Mouse (Mus musculus): ENCODE results near the gene Fastkd3. TPM values are rescaled to one million over a fixed set of nuclear protein-coding genes. Genes with fewer than 3 reads are reported as not detected.

Fastkd3 gene
- polyA plus RNA-seq, 1 experiment from 2014 or later, result 22.9 TPM

GRCm38 (mm10) chr13:68583961-68584360 is 1.9 kb downstream of the Fastkd3 start:
- no peaks in the 10 kb centered on the region for H3K27me3 ChIP-seq
- H3K36me3 ChIP-seq, result peaks cover 53% of the 10 kb centered on the region
- H3K9me3 ChIP-seq, result no peaks in the 10 kb centered on the region
- no peak overlapping the region for H3K9ac ChIP-seq (replicated peaks)
- H3K4me2 ChIP-seq (replicated peaks), result no peak overlapping the region
- H3K4me1 ChIP-seq (replicated peaks), result peaks cover 20% of the 10 kb centered on the region
- ATAC-seq, result no peak
- 96% methylated on average over 11 of the region's 11 CpGs for WGBS
- no peak overlapping the region for H3K27ac ChIP-seq
- H3K4me3 ChIP-seq (replicated peaks), result no peak overlapping the region

- Histone ChIP-seq H3K36me3 (peaks cover 65% of the 10 kb centered on the region), H3K9ac (replicated peaks) (no peak overlapping the region), H3K4me3 (replicated peaks) (no peak overlapping the region), H3K9me3 (no peaks in the 10 kb centered on the region), H3K27me3 (no peaks in the 10 kb centered on the region), H3K4me1 (replicated peaks) (peaks cover 20% of the 10 kb centered on the region), H3K4me2 (replicated peaks) (no peak overlapping the region), H3K27ac (no peak overlapping the region)
- ATAC-seq, result no peak
- WGBS, result 83% methylated on average over 7 of the region's 7 CpGs
These were observed 3.4 kb downstream of the Fastkd3 start for GRCm38 (mm10) chr13:68585441-68585840.

GRCm38 (mm10) chr13:68588352-68588751 is 6.3 kb downstream of the Fastkd3 start:
- ATAC-seq, result no peak
- Histone ChIP-seq H3K4me3 (replicated peaks) (no peak overlapping the region), H3K27ac (no peak overlapping the region), H3K4me2 (replicated peaks) (no peak overlapping the region), H3K9me3 (no peaks in the 10 kb centered on the region), H3K4me1 (replicated peaks) (0 out of 2 replicates have a peak, but pooled peaks cover 3% of the 10 kb centered on the region), H3K9ac (replicated peaks) (no peak overlapping the region), H3K27me3 (no peaks in the 10 kb centered on the region), H3K36me3 (peaks cover 93% of the 10 kb centered on the region)

- 83% methylated on average over 1 of the region's 1 CpGs for WGBS
- no peak overlapping the region for H3K9ac ChIP-seq (replicated peaks)
- H3K4me3 ChIP-seq (replicated peaks), result no peak overlapping the region
- no peaks in the 10 kb centered on the region for H3K27me3 ChIP-seq
- H3K4me1 ChIP-seq (replicated peaks), result peaks cover 5% of the 10 kb centered on the region; the same call in 1 of the 2 replicates
- no peaks in the 10 kb centered on the region for H3K9me3 ChIP-seq
- no peak overlapping the region for H3K4me2 ChIP-seq (replicated peaks)
- H3K27ac ChIP-seq, result no peak overlapping the region
- no peak for ATAC-seq
- H3K36me3 ChIP-seq, result peaks cover 44% of the 10 kb centered on the region
These were observed 11.8 kb downstream of the Fastkd3 start for GRCm38 (mm10) chr13:68593797-68594196.

GRCm38 (mm10) chr13:68597199-68597598 is 15.2 kb downstream of the Fastkd3 start, which contains the start of gene 1700001L19Rik:
TSS of gene 1700001L19Rik (plus strand) at chr13:68597421.
- 8% methylated on average over 10 of the region's 10 CpGs for WGBS
- Histone ChIP-seq H3K9ac (replicated peaks) (0 out of 2 replicates have a peak within 1 kb of the TSS, but pooled peaks have one; percentile 29), H3K4me1 (replicated peaks) (peaks cover 5% of the 10 kb centered on the region; the same call in 1 of the 2 replicates), H3K27ac (no peak within 1 kb of the TSS), H3K27me3 (no peaks in the 10 kb centered on the region), H3K4me3 (replicated peaks) (peak within 1 kb of the TSS; percentile 24), H3K36me3 (peaks cover 11% of the 10 kb centered on the region), H3K4me2 (replicated peaks) (peak within 1 kb of the TSS; percentile 50), H3K9me3 (no peaks in the 10 kb centered on the region)
- ATAC-seq, result 0 out of 2 replicates have a peak, but pooled peaks have one; percentile 40

GRCm38 (mm10) chr13:68597667-68598066 is 15.6 kb downstream of the Fastkd3 start:
- Histone ChIP-seq H3K4me3 (replicated peaks) (peak overlapping the region; percentile 24), H3K9me3 (no peaks in the 10 kb centered on the region), H3K4me1 (replicated peaks) (peaks cover 5% of the 10 kb centered on the region; the same call in 1 of the 2 replicates), H3K4me2 (replicated peaks) (peak overlapping the region; percentile 50), H3K9ac (replicated peaks) (0 out of 2 replicates have a peak overlapping the region, but pooled peaks have one; percentile 29), H3K36me3 (peaks cover 6% of the 10 kb centered on the region), H3K27me3 (no peaks in the 10 kb centered on the region), H3K27ac (no peak overlapping the region)
- ATAC-seq, result peak; percentile 46; the same call in 1 of the 2 replicates
- 18% methylated on average over 13 of the region's 13 CpGs for WGBS

- no peak overlapping the region for H3K4me3 ChIP-seq (replicated peaks)
- H3K9ac ChIP-seq (replicated peaks), result no peak overlapping the region
- H3K4me1 ChIP-seq (replicated peaks), result peaks cover 5% of the 10 kb centered on the region; the same call in 1 of the 2 replicates
- no peaks in the 10 kb centered on the region for H3K9me3 ChIP-seq
- H3K27me3 ChIP-seq, result no peaks in the 10 kb centered on the region
- ATAC-seq, result no peak
- no peak overlapping the region for H3K27ac ChIP-seq
- no peaks in the 10 kb centered on the region for H3K36me3 ChIP-seq
- H3K4me2 ChIP-seq (replicated peaks), result no peak overlapping the region
These were observed 16.9 kb downstream of the Fastkd3 start for GRCm38 (mm10) chr13:68598953-68599352.

GRCm38 (mm10) chr13:68601184-68601583 is 19.1 kb downstream of the Fastkd3 start:
- no peak overlapping the region for H3K4me3 ChIP-seq (replicated peaks)
- peaks cover 5% of the 10 kb centered on the region; the same call in 1 of the 2 replicates for H3K4me1 ChIP-seq (replicated peaks)
- H3K27ac ChIP-seq, result no peak overlapping the region
- H3K9ac ChIP-seq (replicated peaks), result no peak overlapping the region
- H3K9me3 ChIP-seq, result no peaks in the 10 kb centered on the region
- H3K4me2 ChIP-seq (replicated peaks), result no peak overlapping the region
- no peaks in the 10 kb centered on the region for H3K27me3 ChIP-seq
- no peaks in the 10 kb centered on the region for H3K36me3 ChIP-seq
- peak; percentile 35; the same call in 1 of the 2 replicates for ATAC-seq
- WGBS, result 25% methylated on average over 6 of the region's 6 CpGs

GRCm38 (mm10) chr13:68603085-68603484 is 21.1 kb downstream of the Fastkd3 start:
- Histone ChIP-seq H3K4me1 (replicated peaks) (0 out of 2 replicates have a peak, but pooled peaks cover 8% of the 10 kb centered on the region), H3K27ac (no peak overlapping the region), H3K4me2 (replicated peaks) (no peak overlapping the region), H3K27me3 (no peaks in the 10 kb centered on the region), H3K4me3 (replicated peaks) (no peak overlapping the region), H3K36me3 (no peaks in the 10 kb centered on the region), H3K9ac (replicated peaks) (no peak overlapping the region), H3K9me3 (no peaks in the 10 kb centered on the region)
- 77% methylated on average over 6 of the region's 6 CpGs for WGBS
- no peak for ATAC-seq

GRCm38 (mm10) chr13:68605689-68606126 is 23.7 kb downstream of the Fastkd3 start:
- peak; percentile 74 for ATAC-seq
- Histone ChIP-seq H3K27me3 (no peaks in the 10 kb centered on the region), H3K36me3 (no peaks in the 10 kb centered on the region), H3K27ac (no peak overlapping the region), H3K9ac (replicated peaks) (no peak overlapping the region; the same call in 1 of the 2 replicates), H3K4me1 (replicated peaks) (0 out of 2 replicates have a peak, but pooled peaks cover 9% of the 10 kb centered on the region), H3K4me3 (replicated peaks) (peak overlapping the region; percentile 31), H3K9me3 (no peaks in the 10 kb centered on the region), H3K4me2 (replicated peaks) (peak overlapping the region; percentile 46)
- 2% methylated on average over 11 of the region's 11 CpGs for WGBS

GRCm38 (mm10) chr13:68607652-68608405 is 25.8 kb downstream of the Fastkd3 start:
- 0 out of 2 replicates have a peak, but pooled peaks cover 9% of the 10 kb centered on the region for H3K4me1 ChIP-seq (replicated peaks)
- WGBS, result 57% methylated on average over 21 of the region's 21 CpGs
- H3K27me3 ChIP-seq, result peaks cover 3% of the 10 kb centered on the region; the same call in 1 of the 2 replicates
- H3K9me3 ChIP-seq, result no peaks in the 10 kb centered on the region
- no peak overlapping the region for H3K9ac ChIP-seq (replicated peaks)
- no peak overlapping the region for H3K27ac ChIP-seq
- no peaks in the 10 kb centered on the region for H3K36me3 ChIP-seq
- H3K4me2 ChIP-seq (replicated peaks), result peak overlapping the region; percentile 19; the same call in 1 of the 2 replicates
- H3K4me3 ChIP-seq (replicated peaks), result no peak overlapping the region
- ATAC-seq, result peak; percentile 57

- no peak overlapping the region for H3K9ac ChIP-seq (replicated peaks)
- no peaks in the 10 kb centered on the region for H3K36me3 ChIP-seq
- H3K4me1 ChIP-seq (replicated peaks), result no peaks in the 10 kb centered on the region
- H3K27ac ChIP-seq, result no peak overlapping the region
- no peak overlapping the region for H3K4me3 ChIP-seq (replicated peaks)
- ATAC-seq, result peak; percentile 74
- WGBS, result 64% methylated on average over 6 of the region's 6 CpGs
- no peaks in the 10 kb centered on the region for H3K27me3 ChIP-seq
- H3K4me2 ChIP-seq (replicated peaks), result no peak overlapping the region
- H3K9me3 ChIP-seq, result no peaks in the 10 kb centered on the region
These were observed 40.8 kb downstream of the Fastkd3 start for GRCm38 (mm10) chr13:68622792-68623191.
